Mouse (Mus musculus) spleen, adult 2 months (tissue): ENCODE results near the gene Clba1.

Experiments
- CTCF ChIP-seq: fragments of 200-500 bp; IDR thresholded peaks from 2 replicates; pipeline ENCODE4 v1.5.1; 2011; ENCODE audit warnings: mild to moderate bottlenecking, inconsistent platforms; ENCODE audit not compliant: insufficient read depth, insufficient read length, insufficient replicate concordance; ENCODE audit errors: extremely low read depth
- POLR2A ChIP-seq: fragments of 200-500 bp; IDR thresholded peaks from 2 replicates; pipeline ENCODE4 v1.6.1; 2011; ENCODE audit warnings: low read depth, low read length, inconsistent platforms

DNA sequence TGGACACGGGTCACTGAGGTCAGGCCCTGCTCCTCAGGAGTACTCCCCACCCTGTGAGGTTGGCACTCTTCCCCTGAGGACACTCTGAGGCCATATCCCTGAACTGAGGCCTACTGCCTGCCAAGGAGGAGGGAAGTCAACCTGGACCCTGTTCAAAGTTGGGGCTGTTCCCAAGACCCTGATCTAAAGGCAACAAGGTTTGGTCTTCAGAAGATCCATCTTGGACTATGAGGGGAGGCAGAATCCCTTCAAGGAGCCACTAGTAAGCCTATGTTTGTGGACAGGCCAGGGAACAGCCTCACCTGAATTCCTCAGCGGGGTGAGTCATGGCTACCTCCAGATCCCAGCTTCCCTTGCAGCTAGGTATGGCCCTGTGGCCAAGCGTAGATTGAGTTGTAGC is 49.3 kb upstream of the Clba1 start:
- TF ChIP-seq CTCF (no peak), POLR2A (no peak)
